Mouse (Mus musculus): ENCODE results near the gene Copg1. TPM values are rescaled to one million over a fixed set of nuclear protein-coding genes. Genes with fewer than 3 reads are reported as not detected.

Gene Copg1
- polyA plus RNA-seq (2012; ENCODE audit: low replicate concordance), result 4.7 and 31.6 TPM in 2 replicates

GRCm38 (mm10) chr6:87887594-87888233, at the start of gene Copg1:
Gene Copg1 (plus strand): TSS chr6:87887814.

DNA sequence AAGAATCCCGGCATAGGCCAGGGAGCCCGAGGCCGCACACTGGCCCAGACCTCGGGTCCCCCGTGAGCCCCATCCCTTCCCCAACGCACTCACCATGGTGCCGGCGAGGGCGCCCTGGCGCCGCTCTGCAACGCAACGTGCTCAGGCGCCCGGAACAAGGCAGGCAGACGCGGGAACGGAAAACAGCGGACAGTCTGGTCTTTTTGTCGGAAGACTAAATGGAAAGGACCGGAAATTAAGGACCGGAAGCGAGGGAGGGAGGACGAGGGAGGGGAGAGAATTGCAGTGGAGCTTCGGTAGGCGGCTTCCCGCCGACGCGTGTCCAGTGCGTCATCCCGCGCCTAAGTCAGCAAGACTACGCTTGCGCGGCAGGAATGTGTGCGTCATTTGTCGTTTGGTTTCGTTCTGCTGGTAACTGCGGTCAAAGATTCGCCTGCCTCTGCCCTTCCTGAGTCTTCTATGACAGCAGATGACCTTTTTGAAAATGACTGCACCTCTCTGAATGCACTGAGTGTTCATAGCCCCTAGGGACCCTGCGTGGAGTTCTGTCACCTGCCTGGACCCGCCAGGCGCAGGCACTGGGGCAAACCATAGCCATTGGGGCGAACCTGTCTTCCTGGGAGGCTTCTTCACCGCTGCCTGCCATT, 48.9 kb upstream of the Copg1 start, which contains the start of gene Isy1:
TSS of gene Isy1 (minus strand) at position 248 of the 647 bp plus-strand sequence.

GRCm38 (mm10) chr6:87850900-87851614, 36.6 kb upstream of the Copg1 start, which contains the start of gene Cnbp:
Gene Cnbp (minus strand): TSS chr6:87851106.

DNA sequence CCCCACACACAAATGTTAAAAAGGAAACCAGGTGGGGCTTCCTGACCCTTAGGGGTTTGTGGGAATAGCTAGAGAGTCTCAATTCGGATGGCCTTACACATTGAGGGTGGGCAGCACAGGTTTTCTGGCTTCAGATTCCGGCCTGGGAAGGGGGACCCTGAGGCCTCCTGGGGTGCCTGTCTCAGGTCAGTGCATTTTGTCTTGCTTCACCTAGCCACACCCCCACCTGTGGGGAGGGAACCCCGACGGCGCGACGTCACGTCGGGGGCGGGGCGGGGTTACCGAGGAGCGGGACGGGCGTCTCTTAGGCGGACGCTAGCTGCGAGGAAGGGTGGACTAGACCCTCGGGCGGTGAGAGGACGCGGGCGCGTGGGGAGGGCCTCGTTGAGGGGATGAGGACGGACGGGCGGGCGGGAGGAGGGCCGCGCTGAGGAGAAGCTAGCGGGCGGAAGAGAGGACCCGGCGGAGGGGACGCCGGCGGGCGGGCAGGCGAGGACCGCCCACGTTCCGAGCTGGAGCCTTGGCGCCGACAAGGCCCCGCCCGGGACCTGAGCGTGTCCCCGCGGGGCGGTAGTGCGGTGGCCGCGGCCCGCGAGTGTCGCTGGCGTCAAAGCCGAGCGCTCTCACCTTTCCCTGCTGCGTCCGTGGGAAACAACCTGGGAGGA, 26.2 kb downstream of the Copg1 start, which contains the start of gene Hmces:
TSS of gene Hmces (plus strand) at position 275 of the 665 bp plus-strand sequence.

Other genes starting within 250 kb of the Copg1 start
- 6.4 and 10.5 TPM in 2 replicates for gene Aplf, start 215.6 kb upstream of the Copg1 start, polyA plus RNA-seq (2012; ENCODE audit: low replicate concordance)
- 0.11 and 0.39 TPM in 2 replicates for gene Efcc1, start 156.9 kb upstream of the Copg1 start, polyA plus RNA-seq (2012; ENCODE audit: low replicate concordance)
- gene Gp9, start 109.7 kb upstream of the Copg1 start, polyA plus RNA-seq (2012; ENCODE audit: low replicate concordance), result 23.6 and 27.3 TPM in 2 replicates
- gene Rab43, start 75.7 kb upstream of the Copg1 start, polyA plus RNA-seq (2012; ENCODE audit: low replicate concordance), result 26.9 and 208 TPM in 2 replicates
- 2.4 and 3.4 TPM in 2 replicates for gene Gm45140, start 52.0 kb upstream of the Copg1 start, polyA plus RNA-seq (2012; ENCODE audit: low replicate concordance)
- gene Isy1, start 49.0 kb upstream of the Copg1 start, polyA plus RNA-seq (2012; ENCODE audit: low replicate concordance), result 23.5 and 28.8 TPM in 2 replicates
- gene Cnbp, start 36.7 kb upstream of the Copg1 start, polyA plus RNA-seq (2012; ENCODE audit: low replicate concordance), result 46.2 and 97.5 TPM in 2 replicates
- gene Hmces, start 26.1 kb downstream of the Copg1 start, polyA plus RNA-seq (2012; ENCODE audit: low replicate concordance), result 15.6 and 45.8 TPM in 2 replicates
- 7.6 and 34.0 TPM in 2 replicates for gene H1fx, start 93.8 kb downstream of the Copg1 start, polyA plus RNA-seq (2012; ENCODE audit: low replicate concordance)
- gene Rab7, start 157.5 kb downstream of the Copg1 start, polyA plus RNA-seq (2012; ENCODE audit: low replicate concordance), result 48.2 and 52.4 TPM in 2 replicates
- 36.3 and 68.9 TPM in 2 replicates for gene Rpn1, start 196.7 kb downstream of the Copg1 start, polyA plus RNA-seq (2012; ENCODE audit: low replicate concordance)